Mouse (Mus musculus) brain, embryonic 14.5 days (tissue): ENCODE results near the gene Arhgap22.

Experiments used
- CTCF ChIP-seq: fragments of 200-500 bp; IDR thresholded peaks from 2 replicates; pipeline ENCODE4 v1.5.1; 2012; ENCODE audit warnings: inconsistent platforms, mild to moderate bottlenecking, moderate library complexity, borderline replicate concordance; ENCODE audit not compliant: insufficient read depth, insufficient read length; ENCODE audit errors: extremely low read depth
- POLR2A ChIP-seq: fragments of 200-500 bp; IDR thresholded peaks from 2 replicates; pipeline ENCODE4 v1.6.1; 2012; ENCODE audit warnings: mild to moderate bottlenecking, inconsistent platforms, borderline replicate concordance; ENCODE audit not compliant: poor library complexity, insufficient read depth, insufficient read length, severe bottlenecking; ENCODE audit errors: extremely low read depth

GRCm38 (mm10) chr14:33250956-33251745 lies 37.3 kb downstream of the Arhgap22 start:
- TF ChIP-seq POLR2A (no peak), CTCF (no peak)
